Mouse (Mus musculus): ENCODE measurements around the gene Fam189a1. TPM values are rescaled to one million over a fixed set of nuclear protein-coding genes. Genes with fewer than 3 reads are reported as not detected.

The Fam189a1 gene
- polyA plus RNA-seq, 1 experiment from 2014 or later: 0.23 TPM

DNA sequence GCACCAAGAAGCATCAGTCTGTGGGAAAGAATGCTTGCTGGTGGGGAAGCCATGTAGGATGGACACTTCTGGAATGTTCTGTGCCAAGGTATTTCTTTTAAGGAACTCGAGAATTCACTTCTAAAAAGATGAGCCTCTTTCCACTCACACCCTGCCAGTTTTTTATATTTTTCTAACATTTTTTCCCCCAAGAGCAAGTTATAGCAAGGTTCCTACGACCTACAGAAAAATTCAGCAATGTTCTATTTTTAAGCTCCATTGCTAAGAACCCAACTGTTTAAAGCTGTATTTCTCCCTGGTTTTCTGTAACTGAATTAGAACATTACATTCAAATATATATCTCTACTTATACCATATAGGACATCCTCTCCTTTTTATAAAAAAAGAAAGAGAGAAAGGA lies 244.4 kb downstream of the Fam189a1 start:
- Histone ChIP-seq H3K36me3 (no peaks in the 10 kb centered on the region), H3K27ac (no peak overlapping the region), H3K27me3 (ENCODE audit: low read depth, poor library complexity, severe bottlenecking) (no peaks in the 10 kb centered on the region), H3K4me1 (no peaks in the 10 kb centered on the region), H3K9me3 (replicated peaks) (no peaks in the 10 kb centered on the region), H3K4me3 (no peak overlapping the region)
- 81% methylated on average over 2 of the region's 2 CpGs for WGBS
- DNase-seq (ENCODE audit: low spot score): no peak

DNA sequence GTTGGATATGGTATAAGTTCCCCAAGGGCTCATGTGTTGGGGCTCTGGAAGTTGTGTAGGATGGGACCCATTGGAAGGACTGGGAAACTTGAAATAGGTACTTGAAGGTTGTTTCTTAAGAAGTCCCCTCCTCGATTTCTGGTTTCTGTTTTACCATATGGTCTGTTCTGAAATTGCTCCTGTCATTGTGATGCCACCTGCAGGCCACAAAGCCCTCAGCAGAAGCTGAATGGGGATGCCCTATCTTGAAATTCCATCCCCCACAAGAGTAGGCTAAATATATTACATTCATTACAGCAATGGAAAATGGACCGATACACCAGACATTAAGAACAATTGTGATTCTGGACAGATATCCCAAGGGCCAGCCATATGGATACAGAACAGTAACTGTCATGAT lies 246.2 kb downstream of the Fam189a1 start:
- WGBS: 90% methylated on average over 2 of the region's 2 CpGs
- Histone ChIP-seq H3K27ac (no peak overlapping the region), H3K36me3 (no peaks in the 10 kb centered on the region), H3K4me1 (no peaks in the 10 kb centered on the region), H3K9me3 (replicated peaks) (no peaks in the 10 kb centered on the region), H3K4me3 (no peak overlapping the region), H3K27me3 (ENCODE audit: low read depth, poor library complexity, severe bottlenecking) (no peaks in the 10 kb centered on the region)
- no peak for DNase-seq (ENCODE audit: low spot score)

DNA sequence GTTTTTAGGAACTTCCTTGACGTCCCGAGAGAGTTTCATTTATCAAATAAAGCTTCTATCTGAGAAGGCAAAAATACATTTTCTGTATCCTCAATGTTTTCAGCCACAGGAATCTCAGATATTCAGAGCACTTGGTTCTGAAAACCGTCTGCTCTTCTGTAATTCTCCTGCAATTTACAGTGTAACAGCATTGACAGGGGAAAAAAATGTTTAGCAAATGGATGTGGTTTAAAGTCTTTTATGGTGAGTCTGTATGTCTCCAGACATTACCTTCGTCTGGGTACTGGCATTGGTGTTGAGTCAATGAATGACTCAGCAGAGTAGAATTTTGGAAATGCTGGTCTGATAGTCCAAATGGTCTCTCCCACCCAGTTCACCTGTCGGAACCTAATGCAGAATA lies 249.4 kb downstream of the Fam189a1 start:
- no peak for DNase-seq (ENCODE audit: low spot score)
- no peaks in the 10 kb centered on the region for H3K4me1 ChIP-seq
- 84% methylated on average over 5 of the region's 5 CpGs for WGBS
- no peaks in the 10 kb centered on the region for H3K27me3 ChIP-seq (ENCODE audit: low read depth, poor library complexity, severe bottlenecking)
- H3K4me3 ChIP-seq: no peak overlapping the region
- H3K27ac ChIP-seq: no peak overlapping the region
- no peaks in the 10 kb centered on the region for H3K36me3 ChIP-seq
- no peaks in the 10 kb centered on the region for H3K9me3 ChIP-seq (replicated peaks)

DNA sequence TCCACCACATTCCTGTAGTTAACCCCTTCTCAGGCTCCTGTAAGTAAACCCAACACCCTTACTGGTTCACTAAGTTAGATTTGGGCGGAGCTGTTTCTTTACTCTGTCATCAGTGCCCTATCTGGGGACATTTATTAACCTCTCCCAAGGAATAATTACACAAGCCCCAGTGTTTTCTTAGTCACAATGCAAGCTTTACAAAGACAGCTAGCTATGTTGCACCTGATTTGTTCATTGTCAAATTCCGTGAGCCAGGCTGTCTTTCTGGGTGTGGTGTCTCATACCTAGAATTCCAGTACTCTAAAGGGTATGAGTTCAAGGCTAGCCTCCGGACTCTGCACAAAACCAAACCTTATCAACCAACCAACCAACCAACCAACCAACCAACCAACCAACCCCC lies 250.9 kb downstream of the Fam189a1 start:
- H3K4me1 ChIP-seq: no peaks in the 10 kb centered on the region
- H3K9me3 ChIP-seq (replicated peaks): no peaks in the 10 kb centered on the region
- no peaks in the 10 kb centered on the region for H3K27me3 ChIP-seq (ENCODE audit: low read depth, poor library complexity, severe bottlenecking)
- DNase-seq (ENCODE audit: low spot score): no peak
- no peak overlapping the region for H3K4me3 ChIP-seq
- no peak overlapping the region for H3K27ac ChIP-seq
- no peaks in the 10 kb centered on the region for H3K36me3 ChIP-seq
- WGBS: 89% methylated on average over 3 of the region's 3 CpGs

DNA sequence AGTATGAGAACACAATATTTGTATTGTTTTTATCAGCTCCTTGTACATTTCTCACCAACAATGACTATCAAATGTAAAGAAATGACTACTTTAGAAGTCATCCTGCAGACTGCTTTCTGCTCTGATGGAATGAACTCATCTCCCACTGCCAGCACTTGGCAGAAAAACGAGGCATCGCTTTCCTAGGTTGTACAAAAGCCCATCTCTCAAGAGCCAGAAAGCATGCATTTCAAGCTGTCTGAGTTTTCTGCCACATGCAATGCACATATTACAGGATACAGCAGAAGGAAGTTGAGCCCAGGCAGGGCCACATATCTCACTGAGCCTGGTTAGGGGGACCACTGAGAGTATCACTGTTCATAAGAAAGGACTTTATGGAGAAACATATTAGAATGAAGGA lies 256.1 kb downstream of the Fam189a1 start:
- 88% methylated on average over 2 of the region's 2 CpGs for WGBS

DNA sequence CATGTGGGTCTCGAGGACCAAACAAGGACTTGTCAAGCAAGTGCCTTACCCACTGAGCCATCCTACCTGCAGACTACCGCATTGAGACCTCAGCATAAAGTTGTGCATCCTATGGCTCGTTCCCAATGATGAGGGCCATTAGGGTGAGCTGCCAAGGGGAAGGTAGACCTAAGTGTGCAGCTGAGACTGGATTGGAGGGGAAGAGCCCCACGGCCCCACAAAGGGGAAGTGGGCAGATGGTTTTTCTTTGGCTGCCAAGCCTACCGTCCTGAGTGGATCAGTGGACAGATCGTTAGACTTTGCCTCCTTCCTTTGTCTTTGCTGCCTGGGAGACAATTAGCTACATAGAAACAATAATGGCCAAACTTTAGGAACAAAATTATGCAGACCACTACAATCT lies 259.8 kb downstream of the Fam189a1 start:
- Histone ChIP-seq H3K36me3 (no peaks in the 10 kb centered on the region), H3K4me3 (no peak overlapping the region), H3K27me3 (ENCODE audit: low read depth, poor library complexity, severe bottlenecking) (no peaks in the 10 kb centered on the region), H3K4me1 (peaks cover 5% of the 10 kb centered on the region), H3K9me3 (replicated peaks) (no peaks in the 10 kb centered on the region), H3K27ac (no peak overlapping the region)
- no peak for DNase-seq (ENCODE audit: low spot score)
- 91% methylated on average over 6 of the region's 6 CpGs for WGBS

More for the DNA sequence above, 256.1 kb downstream of the Fam189a1 start:
- Histone ChIP-seq H3K4me3 (no peak overlapping the region), H3K9me3 (replicated peaks) (no peaks in the 10 kb centered on the region), H3K36me3 (no peaks in the 10 kb centered on the region), H3K4me1 (peaks cover 5% of the 10 kb centered on the region), H3K27ac (no peak overlapping the region), H3K27me3 (ENCODE audit: low read depth, poor library complexity, severe bottlenecking) (no peaks in the 10 kb centered on the region)
- DNase-seq (ENCODE audit: low spot score): no peak

DNA sequence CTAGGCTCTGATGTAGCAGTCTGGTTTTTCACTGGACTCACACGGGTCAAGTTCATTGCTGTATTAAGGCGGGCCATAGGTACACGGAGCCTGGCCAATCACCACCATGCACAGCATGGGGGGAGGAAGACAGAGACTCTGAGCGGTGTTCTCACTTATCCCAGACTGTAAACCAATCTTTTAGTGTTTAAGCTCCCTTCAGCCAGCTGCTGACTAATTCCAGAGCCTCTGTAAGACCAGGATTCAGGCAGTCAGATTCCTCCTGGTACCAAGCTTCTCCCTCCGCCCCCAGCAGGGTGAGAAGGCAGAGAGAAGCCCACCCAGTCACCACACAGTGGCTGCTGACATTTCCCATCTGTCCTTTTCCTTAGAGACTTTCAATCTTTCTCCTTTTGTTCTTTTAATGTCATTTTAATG lies 260.7 kb downstream of the Fam189a1 start:
- peaks cover 5% of the 10 kb centered on the region for H3K4me1 ChIP-seq
- DNase-seq (ENCODE audit: low spot score): no peak
- no peak overlapping the region for H3K27ac ChIP-seq
- H3K27me3 ChIP-seq (ENCODE audit: low read depth, poor library complexity, severe bottlenecking): no peaks in the 10 kb centered on the region
- no peaks in the 10 kb centered on the region for H3K36me3 ChIP-seq
- no peak overlapping the region for H3K4me3 ChIP-seq
- WGBS: 49% methylated on average over 5 of the region's 5 CpGs
- no peaks in the 10 kb centered on the region for H3K9me3 ChIP-seq (replicated peaks)

DNA sequence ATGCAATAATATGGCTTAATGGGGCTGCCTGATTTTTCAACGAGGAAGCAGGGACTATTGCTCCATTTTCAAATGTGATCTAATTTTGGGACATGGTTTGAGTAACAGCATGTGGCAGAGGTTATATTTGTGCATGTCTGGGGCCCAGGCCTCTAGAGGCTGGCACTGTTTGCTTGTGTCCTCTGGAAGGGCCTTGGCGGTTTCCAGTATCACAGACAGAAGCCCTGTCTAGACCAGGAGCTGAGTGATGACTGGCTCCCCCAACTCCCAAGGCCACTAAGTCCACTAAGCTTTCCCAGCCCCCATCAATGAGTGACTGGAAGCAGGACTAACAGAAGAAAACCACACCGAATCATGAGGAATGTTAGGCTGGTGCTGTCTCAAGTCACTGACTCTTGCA lies 265.2 kb downstream of the Fam189a1 start:
- 89% methylated on average over 3 of the region's 3 CpGs for WGBS
- Histone ChIP-seq H3K36me3 (no peaks in the 10 kb centered on the region), H3K27ac (no peak overlapping the region), H3K4me1 (peaks cover 5% of the 10 kb centered on the region), H3K27me3 (ENCODE audit: low read depth, poor library complexity, severe bottlenecking) (no peaks in the 10 kb centered on the region), H3K4me3 (no peak overlapping the region), H3K9me3 (replicated peaks) (no peaks in the 10 kb centered on the region)
- DNase-seq (ENCODE audit: low spot score): no peak

DNA sequence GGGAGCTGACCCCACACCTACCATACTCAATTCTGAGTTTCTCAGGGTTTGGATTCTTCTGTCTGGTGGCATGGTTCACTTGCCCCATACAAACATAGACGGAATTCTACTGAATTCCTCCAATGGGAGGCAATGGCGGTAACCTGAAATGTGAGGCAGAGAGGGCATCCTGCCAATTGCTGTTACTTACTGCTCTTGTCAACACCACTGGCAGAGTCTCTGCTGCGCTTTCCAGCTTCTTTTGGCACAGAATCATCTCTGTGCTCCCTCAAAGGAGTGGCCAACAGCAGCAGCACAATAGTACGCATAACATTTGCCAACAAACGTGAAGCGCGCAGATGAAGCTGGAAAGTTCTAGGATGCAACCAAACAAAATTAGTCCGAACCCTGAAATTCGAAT lies 266.5 kb downstream of the Fam189a1 start:
- 92% methylated on average over 9 of the region's 9 CpGs for WGBS
- no peak for DNase-seq (ENCODE audit: low spot score)

DNA sequence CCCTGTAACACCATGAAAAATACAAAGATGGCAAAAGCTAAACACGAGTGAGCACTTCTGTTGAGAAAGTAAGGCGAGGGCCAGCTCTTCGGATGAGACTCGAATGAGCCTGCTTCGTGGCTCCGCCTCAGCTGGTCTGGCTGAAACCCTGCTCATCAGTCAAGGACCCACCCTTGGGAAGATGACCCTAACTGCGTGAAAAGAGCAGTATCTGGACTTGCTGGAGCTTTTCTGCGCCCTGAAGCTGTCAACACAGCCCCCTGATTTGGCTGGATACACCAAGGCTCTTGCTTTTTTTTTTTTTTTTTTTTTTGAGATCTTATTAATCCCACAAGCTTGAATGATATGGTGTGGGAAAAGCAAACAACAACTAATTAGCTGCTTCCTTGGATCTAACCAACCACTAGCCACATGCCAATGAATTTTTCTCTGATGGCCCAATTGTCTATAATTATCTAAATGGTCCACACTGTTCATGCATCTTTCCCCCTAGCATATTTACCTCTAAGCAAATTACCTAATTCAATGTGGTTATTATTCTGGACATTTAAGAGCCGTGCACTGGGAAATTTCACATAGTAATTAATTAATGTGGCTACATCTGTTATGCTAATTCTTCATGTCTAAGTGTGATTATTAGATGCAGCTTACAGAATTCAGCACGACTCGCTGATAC lies 272.0 kb downstream of the Fam189a1 start:
- H3K4me3 ChIP-seq: no peak overlapping the region
- H3K36me3 ChIP-seq: no peaks in the 10 kb centered on the region
- no peak for DNase-seq (ENCODE audit: low spot score)
- H3K27ac ChIP-seq: no peak overlapping the region
- 82% methylated on average over 11 of the region's 11 CpGs for WGBS
- H3K27me3 ChIP-seq (ENCODE audit: low read depth, poor library complexity, severe bottlenecking): no peaks in the 10 kb centered on the region
- no peaks in the 10 kb centered on the region for H3K4me1 ChIP-seq
- no peaks in the 10 kb centered on the region for H3K9me3 ChIP-seq (replicated peaks)

More for the DNA sequence above, 266.5 kb downstream of the Fam189a1 start:
- Histone ChIP-seq H3K27me3 (ENCODE audit: low read depth, poor library complexity, severe bottlenecking) (no peaks in the 10 kb centered on the region), H3K4me3 (no peak overlapping the region), H3K36me3 (no peaks in the 10 kb centered on the region), H3K9me3 (replicated peaks) (no peaks in the 10 kb centered on the region), H3K4me1 (no peaks in the 10 kb centered on the region), H3K27ac (no peak overlapping the region)

DNA sequence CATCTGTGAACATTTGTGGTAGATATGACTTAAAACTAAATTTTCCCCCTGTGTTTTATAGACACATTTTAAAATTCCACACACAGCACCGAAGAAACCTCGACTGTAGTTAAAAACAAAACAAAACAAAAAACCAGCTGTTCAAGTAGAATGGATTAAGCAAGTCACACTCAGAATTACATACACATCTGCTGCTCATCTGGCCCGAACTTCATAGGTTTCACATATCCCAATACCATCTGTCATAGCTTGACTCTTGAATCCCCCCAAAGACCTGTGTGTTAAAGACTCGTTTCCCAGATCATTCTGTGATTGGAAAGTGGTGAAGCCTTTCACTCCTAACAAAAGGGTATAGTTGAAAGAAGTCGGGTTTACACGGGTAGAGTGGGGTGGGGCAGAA lies 274.1 kb downstream of the Fam189a1 start:
- DNase-seq (ENCODE audit: low spot score): no peak
- H3K27ac ChIP-seq: no peak overlapping the region
- H3K4me1 ChIP-seq: no peaks in the 10 kb centered on the region
- H3K36me3 ChIP-seq: no peaks in the 10 kb centered on the region
- no peak overlapping the region for H3K4me3 ChIP-seq
- H3K9me3 ChIP-seq (replicated peaks): no peaks in the 10 kb centered on the region
- peaks cover 1% of the 10 kb centered on the region; the same call in 1 of the 2 replicates for H3K27me3 ChIP-seq (ENCODE audit: low read depth, poor library complexity, severe bottlenecking)
- WGBS: 76% methylated on average over 6 of the region's 6 CpGs

DNA sequence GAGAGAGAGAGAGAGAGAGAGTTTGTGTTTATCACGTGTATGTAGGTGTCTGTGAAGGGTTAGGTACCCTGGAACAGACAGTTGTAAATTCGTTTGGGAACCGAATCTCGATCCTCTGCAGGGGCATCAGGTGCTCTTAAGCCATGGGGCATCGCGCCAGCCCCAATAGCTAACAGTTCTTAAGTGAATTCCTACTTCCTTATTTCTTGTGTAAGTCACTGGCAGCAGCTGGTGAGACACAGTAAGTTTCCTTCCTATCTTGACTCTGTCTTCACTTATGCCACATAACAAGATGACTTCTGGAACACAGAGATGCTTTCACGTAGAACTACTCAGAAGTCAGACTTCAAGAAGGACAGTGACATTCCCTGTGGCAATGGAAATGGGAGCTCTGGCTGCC lies 275.0 kb downstream of the Fam189a1 start:
- no peaks in the 10 kb centered on the region for H3K36me3 ChIP-seq
- H3K4me3 ChIP-seq: no peak overlapping the region
- no peak for DNase-seq (ENCODE audit: low spot score)
- H3K27me3 ChIP-seq (ENCODE audit: low read depth, poor library complexity, severe bottlenecking): peaks cover 5% of the 10 kb centered on the region; the same call in 1 of the 2 replicates
- no peak overlapping the region for H3K27ac ChIP-seq
- H3K9me3 ChIP-seq (replicated peaks): no peaks in the 10 kb centered on the region
- H3K4me1 ChIP-seq: no peaks in the 10 kb centered on the region
- 76% methylated on average over 7 of the region's 7 CpGs for WGBS

DNA sequence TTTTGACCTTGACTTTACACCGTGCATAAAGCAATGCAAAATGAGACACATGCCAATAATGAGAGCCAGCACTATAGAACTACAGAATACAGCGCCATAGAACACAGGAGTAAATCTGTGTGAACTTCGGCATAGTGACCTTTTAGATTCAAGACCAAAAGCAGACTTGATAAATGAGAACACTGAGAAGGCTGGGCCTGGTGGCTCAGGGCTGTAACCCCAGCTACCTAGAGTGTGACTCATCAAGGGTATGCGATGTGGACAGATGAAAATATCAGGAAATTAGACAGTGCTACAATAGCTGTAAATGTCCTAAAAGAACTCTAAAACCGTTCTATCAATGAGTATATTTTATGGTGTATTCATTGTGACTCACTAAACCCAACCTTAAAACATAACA lies 276.0 kb downstream of the Fam189a1 start:
- DNase-seq (ENCODE audit: low spot score): no peak
- 84% methylated on average over 5 of the region's 5 CpGs for WGBS
- H3K4me3 ChIP-seq: no peak overlapping the region
- no peaks in the 10 kb centered on the region for H3K9me3 ChIP-seq (replicated peaks)
- no peaks in the 10 kb centered on the region for H3K4me1 ChIP-seq
- H3K36me3 ChIP-seq: no peaks in the 10 kb centered on the region
- peaks cover 8% of the 10 kb centered on the region; the same call in 1 of the 2 replicates for H3K27me3 ChIP-seq (ENCODE audit: low read depth, poor library complexity, severe bottlenecking)
- no peak overlapping the region for H3K27ac ChIP-seq

DNA sequence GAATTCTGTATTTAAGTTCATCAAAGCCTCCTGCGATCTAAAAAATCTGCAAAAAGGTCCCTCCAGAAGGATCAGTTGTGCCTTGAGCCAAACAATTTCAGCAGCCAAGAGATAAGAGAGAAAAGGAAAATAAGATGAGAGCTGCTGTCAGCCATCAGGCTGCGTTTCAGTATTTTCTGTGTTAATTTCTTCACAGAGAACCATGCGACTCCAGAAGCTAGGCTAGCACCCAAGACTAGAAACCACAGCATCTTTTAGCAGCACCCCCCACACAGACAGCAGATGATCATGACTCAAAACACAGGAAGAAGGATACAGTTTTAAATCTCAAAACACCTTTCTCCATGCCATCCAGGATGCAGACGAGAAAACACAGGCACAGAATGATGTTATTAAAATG lies 281.4 kb downstream of the Fam189a1 start:
- no peaks in the 10 kb centered on the region for H3K9me3 ChIP-seq (replicated peaks)
- peaks cover 11% of the 10 kb centered on the region for H3K36me3 ChIP-seq
- H3K27me3 ChIP-seq (ENCODE audit: low read depth, poor library complexity, severe bottlenecking): peaks cover 20% of the 10 kb centered on the region; the same call in 1 of the 2 replicates
- H3K27ac ChIP-seq: no peak overlapping the region
- no peak overlapping the region for H3K4me3 ChIP-seq
- no peak for DNase-seq (ENCODE audit: low spot score)
- WGBS: 89% methylated on average over 4 of the region's 4 CpGs
- peaks cover 23% of the 10 kb centered on the region for H3K4me1 ChIP-seq

All from limb, embryonic 10.5 days (tissue).